Mouse (Mus musculus): Measurements from ENCODE around the gene Pnpla6.
"Not testable (repeated sequence)": the region's sequence is repeated elsewhere in the genome, so short reads cannot be mapped to it uniquely, and the experiment has no call there.

The Pnpla6 gene

DNA sequence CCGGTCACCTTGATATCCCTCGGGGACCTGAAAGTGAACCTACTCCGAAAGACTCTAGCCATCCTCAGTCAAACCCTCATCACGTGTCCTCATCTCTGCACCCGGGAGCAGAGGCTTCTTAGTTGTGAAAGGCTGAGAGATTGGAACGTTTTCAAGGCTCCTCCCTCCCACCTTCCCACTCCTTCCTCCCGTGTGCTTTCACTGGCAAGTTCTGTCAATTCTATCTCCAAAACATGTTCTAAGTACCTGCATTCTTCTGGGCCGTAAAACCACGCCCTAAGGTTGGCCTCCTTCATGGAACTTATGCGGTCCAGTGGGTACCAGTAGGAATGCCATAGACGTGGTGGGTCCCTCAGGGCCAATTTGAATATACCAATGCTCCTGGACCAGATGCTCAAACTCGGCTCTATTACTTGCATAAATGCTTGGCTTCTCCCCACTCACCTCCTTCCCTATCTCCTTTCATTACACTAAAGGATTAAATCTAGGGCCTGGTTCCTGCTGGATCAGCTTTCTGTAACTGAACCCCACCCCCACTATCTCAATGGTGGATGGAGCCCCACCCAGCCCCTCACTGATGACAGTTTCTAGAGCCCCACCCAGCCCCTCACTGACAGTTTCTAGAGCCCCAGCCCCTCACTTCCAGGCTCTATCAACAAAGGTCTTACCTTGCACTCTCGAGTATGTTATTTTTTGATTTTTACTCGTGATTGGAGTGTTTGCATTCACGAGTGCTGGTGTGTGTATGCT is 61.2 kb downstream of the Pnpla6 start:
- DNase-seq (ENCODE audit: low spot score): no peak

DNA sequence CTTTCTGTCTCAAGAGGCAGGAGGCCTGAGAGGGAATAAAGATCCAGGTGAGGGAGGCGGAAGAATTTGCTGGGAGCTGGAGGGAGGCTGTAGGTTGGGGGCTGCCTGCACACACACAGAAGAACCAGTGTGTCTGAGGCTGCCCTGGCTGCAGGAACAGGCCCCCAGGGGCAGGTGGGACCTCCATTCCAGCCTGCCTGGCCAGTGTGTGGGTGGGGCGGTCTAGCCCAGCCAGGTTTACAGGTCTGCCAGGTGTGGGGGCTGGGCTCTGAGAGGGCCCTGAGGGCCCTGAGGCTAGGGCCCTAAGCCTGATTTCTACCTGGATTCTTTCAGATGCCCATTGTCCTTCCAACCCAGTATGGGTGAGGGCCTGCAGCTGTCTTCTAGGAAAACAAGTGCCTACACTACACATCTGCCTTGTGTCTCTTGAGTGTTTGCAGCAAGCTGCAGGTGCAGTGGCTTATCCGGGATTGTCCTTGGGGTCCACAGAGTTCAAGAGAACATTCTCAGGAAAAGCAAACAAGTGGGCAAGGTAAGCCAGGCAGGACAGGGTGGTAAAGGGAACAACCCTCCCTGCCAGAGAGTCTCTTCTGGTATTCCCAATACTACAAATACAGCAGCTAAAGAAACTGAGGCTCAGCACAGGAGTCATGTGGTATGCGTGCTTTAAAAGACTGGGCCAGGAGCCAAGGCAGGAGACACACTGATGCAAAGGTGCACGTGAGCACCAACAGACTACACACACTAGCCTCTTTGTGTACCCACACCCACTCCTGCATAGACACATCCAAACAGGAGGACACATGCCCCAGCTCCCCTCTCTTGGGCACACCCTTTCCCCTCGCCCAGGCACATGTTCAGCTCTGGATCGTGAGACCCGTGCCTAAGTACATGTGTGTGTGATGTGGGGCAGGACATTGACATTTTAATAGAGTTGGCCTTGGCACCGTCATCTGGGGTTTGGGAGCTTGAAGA is 64.5 kb downstream of the Pnpla6 start:
- no peak for DNase-seq (ENCODE audit: low spot score)

DNA sequence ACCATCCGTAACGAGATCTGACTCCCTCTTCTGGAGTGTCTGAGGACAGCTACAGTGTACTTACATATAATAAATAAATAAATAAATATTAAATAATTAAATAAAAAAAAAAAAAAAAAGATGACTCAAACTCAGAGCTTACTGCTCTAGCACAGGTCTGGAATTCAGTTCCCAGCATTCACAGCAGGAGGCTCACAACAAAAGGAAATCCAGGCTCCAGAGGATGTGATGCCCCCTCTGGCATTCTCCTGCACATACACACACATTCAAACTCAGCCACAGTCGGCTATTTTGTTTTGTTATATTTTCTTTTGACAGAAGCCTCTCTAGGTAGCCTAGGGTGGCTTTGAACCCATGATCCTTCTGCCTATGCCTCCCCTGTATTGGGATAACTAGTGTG is 66.8 kb downstream of the Pnpla6 start:
- not testable (repeated sequence) for DNase-seq (ENCODE audit: low spot score)

DNA sequence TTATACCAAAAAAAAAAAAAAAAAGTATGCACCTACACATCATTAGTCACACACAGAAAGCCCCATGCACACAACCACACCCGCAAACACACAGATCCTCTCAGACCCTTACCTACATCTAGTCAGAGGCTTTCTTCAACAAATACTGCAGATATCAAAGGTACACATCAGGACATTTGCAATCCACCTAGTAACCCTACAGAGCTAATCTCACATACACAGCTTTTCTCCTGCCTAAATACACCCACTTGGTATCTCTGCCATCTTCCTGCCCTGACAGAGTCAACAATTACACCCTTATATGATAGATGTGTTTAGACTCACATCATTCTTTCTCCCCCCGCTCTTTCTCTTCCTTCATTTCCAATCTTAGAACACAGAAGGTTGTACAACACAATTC is 71.3 kb downstream of the Pnpla6 start:
- DNase-seq (ENCODE audit: low spot score): no peak

DNA sequence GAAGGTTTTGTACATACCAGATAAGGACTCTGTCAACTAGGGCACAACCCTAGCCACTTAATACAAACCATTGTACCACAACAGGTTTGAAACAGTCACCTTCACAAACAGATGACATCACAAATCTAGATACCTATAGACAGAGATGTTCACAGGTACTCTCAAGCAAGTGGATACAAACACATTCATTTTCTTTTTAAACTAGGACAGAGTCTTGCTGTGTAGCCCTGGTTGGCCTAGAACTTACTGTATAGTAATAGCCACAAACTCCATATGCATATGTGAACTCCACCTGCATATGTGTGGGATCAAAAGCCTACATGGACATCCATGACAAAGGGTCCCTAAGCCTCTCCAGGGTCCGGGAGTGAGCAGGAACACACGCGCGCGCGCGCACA is 71.8 kb downstream of the Pnpla6 start, which contains the start of gene Camsap3:
TSS of gene Camsap3 (plus strand) at position 301 of the 398 bp plus-strand sequence.
- no peak for DNase-seq (ENCODE audit: low spot score)

DNA sequence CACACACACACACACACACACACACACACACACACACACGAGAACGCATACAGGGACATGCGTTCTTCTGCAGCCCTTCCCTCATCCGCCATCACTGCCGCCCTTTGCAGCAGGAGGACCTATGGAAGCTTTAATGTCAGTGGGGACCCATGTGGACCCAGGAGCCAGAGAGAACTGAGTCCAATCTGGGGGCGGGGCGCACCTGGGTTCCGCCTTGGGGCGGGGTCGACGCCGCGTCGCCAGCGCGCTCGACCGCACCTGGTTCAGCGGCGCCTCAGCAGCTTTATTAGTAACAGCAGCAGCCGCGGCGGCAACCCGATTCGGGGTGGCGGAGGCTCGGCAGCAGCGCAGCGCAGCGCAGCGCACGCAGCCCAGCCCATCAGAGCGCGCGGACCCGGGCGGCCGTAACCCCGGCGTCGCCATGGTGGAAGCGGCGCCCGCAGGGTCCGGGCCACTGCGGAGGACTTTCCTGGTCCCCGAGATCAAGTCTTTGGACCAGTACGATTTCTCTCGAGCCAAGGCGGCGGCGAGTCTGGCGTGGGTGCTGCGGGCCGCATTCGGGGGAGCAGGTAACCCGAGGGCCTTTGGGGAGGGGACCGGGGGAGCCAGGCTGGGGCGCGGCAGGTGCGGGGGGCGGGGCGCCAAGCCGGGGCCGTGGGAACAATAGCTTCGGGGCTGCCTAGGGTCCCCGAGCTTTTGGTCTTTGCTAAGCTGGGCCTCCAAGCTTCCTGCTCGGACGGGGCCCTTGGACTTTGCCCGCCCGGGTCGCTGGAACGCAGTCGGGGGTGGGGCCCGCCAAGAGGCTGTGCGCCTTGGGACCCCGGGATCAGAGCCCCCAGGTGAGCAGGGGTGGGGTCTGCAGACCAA is 72.4 kb downstream of the Pnpla6 start:
- DNase-seq (ENCODE audit: low spot score): no peak

DNA sequence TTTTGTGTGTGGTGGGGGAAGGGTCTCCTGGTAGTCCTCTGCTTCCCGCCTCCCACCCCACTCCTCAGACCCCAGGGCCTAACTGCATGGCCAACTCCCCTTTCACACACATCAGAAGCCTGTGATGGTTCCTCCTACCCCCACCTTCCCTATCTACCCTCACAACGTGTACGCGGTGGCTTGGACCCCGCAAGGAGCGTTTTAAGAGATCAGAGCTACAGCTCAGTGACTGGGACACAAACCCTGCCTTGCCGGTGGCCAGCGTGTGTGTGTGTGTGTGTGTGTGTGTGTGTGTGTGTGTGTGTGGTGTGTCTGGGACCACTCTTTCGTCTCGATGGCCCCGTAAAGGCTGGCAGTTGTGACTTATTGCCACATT is 73.1 kb downstream of the Pnpla6 start:
- no peak for DNase-seq (ENCODE audit: low spot score)

DNA sequence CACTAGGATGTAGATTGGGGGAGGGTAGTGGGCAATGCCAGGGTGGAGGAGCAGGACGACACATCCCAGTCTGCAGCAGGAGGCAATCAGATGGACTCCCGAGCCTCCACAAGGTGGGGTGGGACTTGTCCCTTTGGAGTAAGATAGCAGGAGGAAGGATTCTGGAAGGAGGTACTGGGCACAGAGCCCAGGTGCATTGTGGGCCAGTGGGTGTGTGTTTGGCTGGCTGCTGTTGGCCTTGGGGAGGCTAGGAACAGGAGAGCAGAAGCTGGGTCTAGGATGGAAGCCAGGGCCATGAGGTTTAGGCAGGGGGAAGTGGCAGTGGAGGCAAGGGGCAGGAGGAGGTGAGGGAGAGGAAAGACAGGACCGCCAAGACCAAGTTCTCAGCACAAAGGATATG is 78.3 kb downstream of the Pnpla6 start:
- DNase-seq (ENCODE audit: low spot score): no peak

Measured in spleen, adult 12 weeks (tissue).